Mouse (Mus musculus): ENCODE results near the gene Gm20388. TPM values are rescaled to one million over a fixed set of nuclear protein-coding genes. Genes with fewer than 3 reads are reported as not detected.
"Not testable (repeated sequence)": the region's sequence is repeated elsewhere in the genome, so short reads cannot be mapped to it uniquely, and the experiment has no call there.

Gm20388 gene
- polyA plus RNA-seq, 1 experiment from 2014 or later: not detected

DNA sequence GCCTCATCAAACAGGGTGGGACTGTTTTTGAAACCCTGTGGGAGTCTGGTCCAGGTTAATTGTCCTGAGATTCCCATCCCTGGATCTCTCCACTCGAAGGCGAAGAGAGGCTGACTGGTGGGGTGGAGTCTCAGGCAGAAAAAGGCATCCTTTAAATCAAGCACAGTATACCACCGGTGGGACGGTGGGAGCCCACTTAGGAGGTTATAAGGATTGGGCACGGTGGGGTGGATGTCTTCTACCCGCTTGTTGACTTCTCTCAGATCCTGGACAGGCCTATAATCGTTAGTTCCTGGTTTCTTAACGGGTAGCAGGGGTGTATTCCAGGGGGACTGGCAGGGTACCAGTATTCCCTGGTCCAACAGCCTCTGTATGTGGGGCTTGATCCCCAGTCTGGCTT, 3520.3 kb downstream of the Gm20388 start:
- not testable (repeated sequence) for H3K9ac ChIP-seq (ENCODE audit: low read depth, low read length); H3K4me3 ChIP-seq (ENCODE audit: low read length); H3K27me3 ChIP-seq (ENCODE audit: control insufficient read depth, insufficient read depth, low read length); H3K4me2 ChIP-seq (replicated peaks; ENCODE audit: low read depth, low read length); H3K36me3 ChIP-seq (ENCODE audit: control insufficient read depth, insufficient read depth, low read length); H3K4me1 ChIP-seq (ENCODE audit: control insufficient read depth, insufficient read depth, low read length); H3K27ac ChIP-seq (ENCODE audit: low read depth, low read length); ATAC-seq (ENCODE audit: low FRiP score, low TSS enrichment)
- peaks cover 55% of the 10 kb centered on the region for H3K9me3 ChIP-seq (ENCODE audit: control insufficient read depth, low read length)
- WGBS: 95% methylated on average over 8 of the region's 8 CpGs

DNA sequence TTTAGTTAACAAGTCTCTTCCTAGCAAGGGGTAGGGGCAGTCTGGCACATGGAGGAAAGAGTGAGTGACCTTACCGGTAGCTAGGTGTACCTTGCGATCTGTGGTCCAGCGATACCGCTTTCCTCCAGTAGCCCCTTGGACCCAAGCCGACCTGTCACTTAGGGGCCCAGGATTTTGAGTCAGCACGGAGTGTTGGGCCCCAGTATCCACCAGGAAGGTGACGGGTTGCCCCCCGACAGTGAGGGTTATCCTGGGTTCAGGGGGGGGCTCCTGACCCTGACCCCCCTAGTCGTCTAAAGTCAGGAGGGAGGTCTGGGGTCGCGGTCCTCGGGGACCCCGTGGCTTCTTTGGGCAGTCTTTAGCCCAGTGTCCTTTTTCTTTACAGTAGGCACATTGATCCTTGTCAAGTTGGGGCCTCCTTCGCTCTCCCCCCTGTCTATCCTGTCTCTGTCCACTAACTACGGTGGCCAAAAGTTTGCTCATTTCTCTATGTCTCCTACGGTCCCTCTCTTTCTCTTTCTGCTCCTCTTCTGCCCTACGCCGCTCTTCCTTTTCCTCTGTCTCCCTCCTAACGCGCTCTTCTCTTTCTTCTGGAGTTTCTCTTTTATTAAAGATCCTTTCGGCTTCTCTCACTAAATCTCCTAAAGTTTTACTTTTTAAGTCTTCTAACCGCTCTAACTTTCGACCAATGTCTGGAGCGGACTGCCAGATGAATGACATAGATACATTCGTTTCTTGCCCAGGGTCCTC, 3521.2 kb downstream of the Gm20388 start:
- H3K9ac ChIP-seq (ENCODE audit: low read depth, low read length): no peak overlapping the region
- ATAC-seq (ENCODE audit: low FRiP score, low TSS enrichment): no peak
- no peaks in the 10 kb centered on the region for H3K27me3 ChIP-seq (ENCODE audit: control insufficient read depth, insufficient read depth, low read length)
- no peak overlapping the region for H3K4me2 ChIP-seq (replicated peaks; ENCODE audit: low read depth, low read length)
- H3K27ac ChIP-seq (ENCODE audit: low read depth, low read length): no peak overlapping the region
- peaks cover 50% of the 10 kb centered on the region for H3K9me3 ChIP-seq (ENCODE audit: control insufficient read depth, low read length)
- no peaks in the 10 kb centered on the region for H3K36me3 ChIP-seq (ENCODE audit: control insufficient read depth, insufficient read depth, low read length)
- no peak overlapping the region for H3K4me3 ChIP-seq (ENCODE audit: low read length)
- 97% methylated on average over 25 of the region's 25 CpGs for WGBS
- H3K4me1 ChIP-seq (ENCODE audit: control insufficient read depth, insufficient read depth, low read length): no peaks in the 10 kb centered on the region

DNA sequence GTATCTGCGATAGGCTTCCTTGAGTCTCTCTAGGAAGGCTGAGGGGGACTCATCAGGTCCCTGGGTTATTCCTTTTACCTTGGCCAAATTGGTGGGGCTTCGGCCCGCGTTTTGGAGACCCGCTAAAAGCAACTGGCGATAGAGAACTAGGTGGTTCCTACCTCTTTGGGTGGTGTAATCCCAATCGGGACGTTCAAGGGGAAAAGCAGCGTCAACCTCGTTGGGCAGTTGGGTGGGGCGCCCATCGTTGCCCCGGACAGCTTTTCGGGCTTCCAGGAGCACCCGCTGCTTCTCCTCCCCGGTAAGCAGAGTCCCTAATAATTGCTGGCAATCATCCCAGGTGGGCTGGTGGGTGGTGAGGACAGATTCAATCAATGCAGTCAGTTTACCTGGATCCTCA, 3521.7 kb downstream of the Gm20388 start:
- peaks cover 44% of the 10 kb centered on the region for H3K9me3 ChIP-seq (ENCODE audit: control insufficient read depth, low read length)
- no peak overlapping the region for H3K4me2 ChIP-seq (replicated peaks; ENCODE audit: low read depth, low read length)
- no peaks in the 10 kb centered on the region for H3K36me3 ChIP-seq (ENCODE audit: control insufficient read depth, insufficient read depth, low read length)
- 95% methylated on average over 16 of the region's 16 CpGs for WGBS
- ATAC-seq (ENCODE audit: low FRiP score, low TSS enrichment): no peak
- no peak overlapping the region for H3K27ac ChIP-seq (ENCODE audit: low read depth, low read length)
- H3K9ac ChIP-seq (ENCODE audit: low read depth, low read length): no peak overlapping the region
- H3K27me3 ChIP-seq (ENCODE audit: control insufficient read depth, insufficient read depth, low read length): no peaks in the 10 kb centered on the region
- H3K4me1 ChIP-seq (ENCODE audit: control insufficient read depth, insufficient read depth, low read length): no peaks in the 10 kb centered on the region
- H3K4me3 ChIP-seq (ENCODE audit: low read length): no peak overlapping the region

GRCm38 (mm10) chr8:123433241-123433974, 3522.8 kb downstream of the Gm20388 start:
- not testable (repeated sequence) for H3K4me1 ChIP-seq (ENCODE audit: control insufficient read depth, insufficient read depth, low read length); H3K4me3 ChIP-seq (ENCODE audit: low read length); H3K9ac ChIP-seq (ENCODE audit: low read depth, low read length); H3K27me3 ChIP-seq (ENCODE audit: control insufficient read depth, insufficient read depth, low read length); H3K4me2 ChIP-seq (replicated peaks; ENCODE audit: low read depth, low read length); H3K27ac ChIP-seq (ENCODE audit: low read depth, low read length); H3K36me3 ChIP-seq (ENCODE audit: control insufficient read depth, insufficient read depth, low read length); ATAC-seq (ENCODE audit: low FRiP score, low TSS enrichment)
- H3K9me3 ChIP-seq (ENCODE audit: control insufficient read depth, low read length): peaks cover 34% of the 10 kb centered on the region
- 97% methylated on average over 47 of the region's 47 CpGs for WGBS

DNA sequence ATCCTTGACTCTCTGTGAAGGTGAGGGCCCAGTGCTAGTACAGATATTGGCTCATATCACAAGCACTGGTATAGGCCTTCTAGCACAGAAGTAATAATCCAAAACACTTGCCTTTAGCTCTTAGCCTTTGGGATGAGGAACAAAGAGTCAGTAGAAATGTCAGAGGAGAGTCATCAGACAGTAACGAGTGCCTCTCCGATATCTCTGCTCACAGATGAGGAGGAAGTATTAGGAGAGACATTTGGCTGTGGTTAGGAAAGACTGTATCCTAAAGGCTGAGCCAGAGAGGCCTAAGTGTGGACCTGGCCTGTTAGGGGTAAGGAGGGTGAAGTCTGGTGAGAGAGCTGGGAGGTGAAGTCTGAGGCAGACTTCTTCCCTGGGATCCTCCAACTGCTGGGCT, 3531.1 kb downstream of the Gm20388 start:
- Histone ChIP-seq H3K4me3 (ENCODE audit: low read length) (no peak overlapping the region), H3K36me3 (ENCODE audit: control insufficient read depth, insufficient read depth, low read length) (no peaks in the 10 kb centered on the region), H3K4me2 (replicated peaks; ENCODE audit: low read depth, low read length) (no peak overlapping the region), H3K27me3 (ENCODE audit: control insufficient read depth, insufficient read depth, low read length) (no peaks in the 10 kb centered on the region), H3K4me1 (ENCODE audit: control insufficient read depth, insufficient read depth, low read length) (0 out of 2 replicates have a peak, but pooled peaks cover 5% of the 10 kb centered on the region), H3K9ac (ENCODE audit: low read depth, low read length) (no peak overlapping the region), H3K9me3 (ENCODE audit: control insufficient read depth, low read length) (no peaks in the 10 kb centered on the region), H3K27ac (ENCODE audit: low read depth, low read length) (no peak overlapping the region)
- ATAC-seq (ENCODE audit: low FRiP score, low TSS enrichment): no peak
- WGBS: 89% methylated on average over 2 of the region's 2 CpGs

DNA sequence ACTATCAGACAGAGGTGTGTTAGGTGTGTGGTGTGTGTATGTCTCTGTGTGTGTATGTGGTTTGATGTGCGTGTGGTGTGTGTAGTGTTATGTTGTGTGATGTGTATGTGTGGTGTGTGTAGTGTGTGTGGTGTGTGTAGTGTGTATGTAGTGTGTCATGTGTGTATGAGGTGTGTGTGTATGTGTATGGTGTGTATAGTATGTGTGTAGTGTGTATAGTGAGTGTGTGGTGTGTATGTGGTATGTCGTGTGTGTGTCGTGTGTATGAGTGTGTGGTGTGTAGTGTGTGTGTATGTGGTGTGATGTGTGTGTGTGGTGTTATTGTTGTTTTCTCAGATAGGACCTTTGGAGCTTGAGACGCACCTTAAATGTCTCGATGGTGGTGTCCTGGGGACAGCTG, 3531.7 kb downstream of the Gm20388 start:
- Histone ChIP-seq H3K9ac (ENCODE audit: low read depth, low read length) (no peak overlapping the region), H3K36me3 (ENCODE audit: control insufficient read depth, insufficient read depth, low read length) (no peaks in the 10 kb centered on the region), H3K27ac (ENCODE audit: low read depth, low read length) (no peak overlapping the region), H3K4me3 (ENCODE audit: low read length) (no peak overlapping the region), H3K4me2 (replicated peaks; ENCODE audit: low read depth, low read length) (0 out of 2 replicates have a peak overlapping the region, but pooled peaks have one; percentile 61), H3K9me3 (ENCODE audit: control insufficient read depth, low read length) (no peaks in the 10 kb centered on the region), H3K27me3 (ENCODE audit: control insufficient read depth, insufficient read depth, low read length) (no peaks in the 10 kb centered on the region), H3K4me1 (ENCODE audit: control insufficient read depth, insufficient read depth, low read length) (0 out of 2 replicates have a peak, but pooled peaks cover 5% of the 10 kb centered on the region)
- ATAC-seq (ENCODE audit: low FRiP score, low TSS enrichment): no peak
- 86% methylated on average over 5 of the region's 5 CpGs for WGBS

- 0 out of 2 replicates have a peak, but pooled peaks cover 5% of the 10 kb centered on the region for H3K4me1 ChIP-seq (ENCODE audit: control insufficient read depth, insufficient read depth, low read length)
- peak overlapping the region; percentile 78 for H3K9ac ChIP-seq (ENCODE audit: low read depth, low read length)
- peak overlapping the region; percentile 44; the same call in 1 of the 2 replicates for H3K27ac ChIP-seq (ENCODE audit: low read depth, low read length)
- H3K9me3 ChIP-seq (ENCODE audit: control insufficient read depth, low read length): no peaks in the 10 kb centered on the region
- peak overlapping the region; percentile 64 for H3K4me3 ChIP-seq (ENCODE audit: low read length)
- H3K36me3 ChIP-seq (ENCODE audit: control insufficient read depth, insufficient read depth, low read length): no peaks in the 10 kb centered on the region
- peak; percentile 93 for ATAC-seq (ENCODE audit: low FRiP score, low TSS enrichment)
- peak overlapping the region; percentile 61 for H3K4me2 ChIP-seq (replicated peaks; ENCODE audit: low read depth, low read length)
- no peaks in the 10 kb centered on the region for H3K27me3 ChIP-seq (ENCODE audit: control insufficient read depth, insufficient read depth, low read length)
- 2% methylated on average over 41 of the region's 41 CpGs for WGBS
Measured at GRCm38 (mm10) chr8:123442871-123443575, 3532.4 kb downstream of the Gm20388 start.

- Histone ChIP-seq H3K27me3 (ENCODE audit: control insufficient read depth, insufficient read depth, low read length) (no peaks in the 10 kb centered on the region), H3K36me3 (ENCODE audit: control insufficient read depth, insufficient read depth, low read length) (no peaks in the 10 kb centered on the region), H3K4me1 (ENCODE audit: control insufficient read depth, insufficient read depth, low read length) (0 out of 2 replicates have a peak, but pooled peaks cover 5% of the 10 kb centered on the region), H3K27ac (ENCODE audit: low read depth, low read length) (no peak overlapping the region), H3K4me2 (replicated peaks; ENCODE audit: low read depth, low read length) (peak overlapping the region; percentile 61), H3K4me3 (ENCODE audit: low read length) (peak overlapping the region; percentile 64), H3K9me3 (ENCODE audit: control insufficient read depth, low read length) (no peaks in the 10 kb centered on the region), H3K9ac (ENCODE audit: low read depth, low read length) (peak overlapping the region; percentile 78)
- WGBS: 31% methylated on average over 4 of the region's 4 CpGs
- 0 out of 2 replicates have a peak, but pooled peaks have one; percentile 25 for ATAC-seq (ENCODE audit: low FRiP score, low TSS enrichment)
Measured at GRCm38 (mm10) chr8:123443576-123443921, 3532.9 kb downstream of the Gm20388 start.
